In genomic region chr11:121680750-121681149, GRCm38 (mm10) we compare ENCODE assay signal across 10 mouse cellular contexts. TPM values are rescaled to one million over a fixed set of nuclear protein-coding genes. Genes with fewer than 3 reads are reported as not detected.
A peak's percentile ranks its signal among the peaks of the same experiment; 100 is the strongest.
DNase-seq lines count a peak whose midpoint lies in the region; ATAC-seq and TF ChIP-seq lines count a peak whose summit lies in the region.
"Had no signal": no experiment of that assay in that cellular context is flagged by ENCODE, and none has a peak within 500 bp of the region (broad histone marks: within the 10 kb centered on the region; RNA-seq: fewer than 3 reads in every experiment).

No protein-coding gene starts in this region.

- no peaks in the 10 kb centered on the region for H3K36me3 ChIP-seq in forebrain, postnatal 0 days (ENCODE audit: insufficient read depth)
- H3K36me3 ChIP-seq in forebrain, embryonic 13.5 days (ENCODE audit: poor library complexity, severe bottlenecking): no peaks in the 10 kb centered on the region
- H3K36me3 ChIP-seq in liver, embryonic 15.5 days (replicated peaks): no peaks in the 10 kb centered on the region
- H3K36me3 ChIP-seq: forebrain, embryonic 15.5 days had no signal

- 78% methylated on average over 5 of the region's 5 CpGs for WGBS in forebrain, postnatal 0 days
- WGBS in forebrain, embryonic 13.5 days: 83% methylated on average over 5 of the region's 5 CpGs
- WGBS in liver, embryonic 15.5 days (ENCODE audit: insufficient replicate concordance): 40% methylated on average over 5 of the region's 5 CpGs

- TF ChIP-seq CTCF in forebrain, postnatal 0 days (IDR thresholded peaks at IDR 0.05; ENCODE audit: low read depth): peak; percentile 23; the same call in 1 of the 2 replicates

- H3K4me3 ChIP-seq in forebrain, postnatal 0 days (ENCODE audit: low read depth, low read length): no peak overlapping the region
- no peak overlapping the region for H3K4me3 ChIP-seq in forebrain, embryonic 13.5 days
- no peak overlapping the region for H3K4me3 ChIP-seq in liver, embryonic 15.5 days (replicated peaks)
- H3K4me3 ChIP-seq: forebrain, embryonic 15.5 days had no signal

- no peaks in the 10 kb centered on the region for H3K4me1 ChIP-seq in forebrain, postnatal 0 days (ENCODE audit: insufficient read depth)
- no peaks in the 10 kb centered on the region for H3K4me1 ChIP-seq in forebrain, embryonic 13.5 days
- 0 out of 2 replicates have a peak, but pooled peaks cover 2% of the 10 kb centered on the region for H3K4me1 ChIP-seq in liver, embryonic 15.5 days (replicated peaks)

- H3K27ac ChIP-seq in forebrain, postnatal 0 days (ENCODE audit: low read depth, low read length): no peak overlapping the region
- H3K27ac ChIP-seq in forebrain, embryonic 13.5 days: no peak overlapping the region
- no peak overlapping the region for H3K27ac ChIP-seq in liver, embryonic 15.5 days (replicated peaks)
- H3K27ac ChIP-seq: forebrain, embryonic 15.5 days had no signal

- H3K9me3 ChIP-seq in forebrain, postnatal 0 days (ENCODE audit: low read length): no peaks in the 10 kb centered on the region
- H3K9me3 ChIP-seq in forebrain, embryonic 13.5 days (replicated peaks): 0 out of 2 replicates have a peak, but pooled peaks cover 5% of the 10 kb centered on the region
- no peaks in the 10 kb centered on the region for H3K9me3 ChIP-seq in liver, embryonic 15.5 days (replicated peaks)
- H3K9me3 ChIP-seq: forebrain, embryonic 15.5 days had no signal

- intact Hi-C loops in left cerebral cortex, postnatal 25 days (cut with DNase I): no loop called here
- intact Hi-C loops in gastrocnemius, postnatal 14 days (cut with DNase I; ENCODE audit: low total_unique reads): no loop called here

- no peak overlapping the region for H3K9ac ChIP-seq in forebrain, postnatal 0 days
- no peak overlapping the region for H3K9ac ChIP-seq in forebrain, embryonic 13.5 days
- H3K9ac ChIP-seq in liver, embryonic 15.5 days: no peak overlapping the region
- H3K9ac ChIP-seq: forebrain, embryonic 15.5 days had no signal

- ATAC-seq in forebrain, postnatal 0 days: no peak
- no peak for ATAC-seq in forebrain, embryonic 13.5 days
- ATAC-seq in liver, embryonic 15.5 days (ENCODE audit: insufficient read depth): peak; percentile 30; the same call in 1 of the 2 replicates
- ATAC-seq: forebrain, embryonic 15.5 days had no signal

- DNase-seq in forebrain, postnatal 0 days: no peak
- DNase-seq in 3T3-L1 (ENCODE audit: low read depth, low spot score) (peak; percentile 54), adipocyte (ENCODE audit: low spot score) (peak; percentile 43)
- no peak for DNase-seq in right cerebral cortex, adult 2 months (ENCODE audit: low spot score in 2 of 2)
- DNase-seq in left cerebral cortex, postnatal 25 days (ENCODE audit: low spot score in 2 of 2): no peak
- DNase-seq in gastrocnemius, postnatal 14 days: no peak
- DNase-seq: right cerebral cortex, postnatal 4 days had no signal

- no peak overlapping the region for H3K4me2 ChIP-seq in forebrain, postnatal 0 days (ENCODE audit: low read depth)
- H3K4me2 ChIP-seq in forebrain, embryonic 13.5 days: no peak overlapping the region
- H3K4me2 ChIP-seq in liver, embryonic 15.5 days: no peak overlapping the region
- H3K4me2 ChIP-seq: forebrain, embryonic 15.5 days had no signal

- H3K27me3 ChIP-seq in forebrain, postnatal 0 days (ENCODE audit: insufficient read depth, low read length): no peaks in the 10 kb centered on the region
- no peaks in the 10 kb centered on the region for H3K27me3 ChIP-seq in forebrain, embryonic 13.5 days
- H3K27me3 ChIP-seq in liver, embryonic 15.5 days: no peaks in the 10 kb centered on the region
- H3K27me3 ChIP-seq: forebrain, embryonic 15.5 days had no signal

RNA-seq across cellular contexts. Expression of gene B3gntl1, which starts 7.8 kb away (rescaled TPM):
- 9.3 and 11.0 TPM in 2 replicates for total RNA-seq in forebrain, postnatal 0 days (2014; rRNA removed)
- 5.1 and 6.1 TPM in 2 replicates for polyA plus RNA-seq in forebrain, postnatal 0 days (2015; fragmentation: Nextera tagmentation; extraction: Ambion mirVana)
- polyA plus RNA-seq in forebrain, embryonic 13.5 days (2015; fragmentation: Nextera tagmentation; extraction: Ambion mirVana): 5.8 and 7.0 TPM in 2 replicates
- polyA plus RNA-seq in liver, embryonic 15.5 days (2015; fragmentation: Nextera tagmentation; extraction: Ambion mirVana): 1.8 and 2.0 TPM in 2 replicates
- total RNA-seq in left cerebral cortex, postnatal 25 days (2021): 1 to 10 TPM; 5.8 to 6.8 TPM
- total RNA-seq in gastrocnemius, postnatal 14 days (2021): 1 to 10 TPM; 2.3 to 2.8 TPM

RNA-seq across cellular contexts. Expression of gene Metrnl, which starts 20.6 kb away (rescaled TPM):
- 9.6 and 13.3 TPM in 2 replicates for total RNA-seq in forebrain, postnatal 0 days (2014; rRNA removed)
- 8.2 and 9.3 TPM in 2 replicates for polyA plus RNA-seq in forebrain, postnatal 0 days (2015; fragmentation: Nextera tagmentation; extraction: Ambion mirVana)
- 1.9 and 2.3 TPM in 2 replicates for polyA plus RNA-seq in forebrain, embryonic 13.5 days (2015; fragmentation: Nextera tagmentation; extraction: Ambion mirVana)
- 3.4 and 4.2 TPM in 2 replicates for polyA plus RNA-seq in liver, embryonic 15.5 days (2015; fragmentation: Nextera tagmentation; extraction: Ambion mirVana)
- 10 to 100 TPM; 10.4 to 14.7 TPM for total RNA-seq in left cerebral cortex, postnatal 25 days (2021)
- total RNA-seq in gastrocnemius, postnatal 14 days (2021): 10 to 100 TPM in 1 of 2 experiments, 1 to 10 TPM in 1; 8.9 to 15.3 TPM

Comparison
In these comparisons a context has a peak if more than half of its experiments do, and no peak if none do; other contexts are left out.
1. DNase-seq: peak in 3T3-L1 (single experiment) and adipocyte (single experiment); none in forebrain, postnatal 0 days (single experiment), right cerebral cortex, adult 2 months (0 of 2), left cerebral cortex, postnatal 25 days (0 of 2) and gastrocnemius, postnatal 14 days (single experiment).